Mouse (Mus musculus) thymus, adult 2 months (tissue): Measurements from ENCODE around the gene Slc16a11.

ENCODE experiments used
- CTCF ChIP-seq: fragments of 200-500 bp; IDR thresholded peaks from 2 replicates; pipeline ENCODE4 v1.5.1; 2012; ENCODE audit warnings: mild to moderate bottlenecking, control low read depth, low read length, moderate library complexity, borderline replicate concordance; ENCODE audit not compliant: control insufficient read depth, poor library complexity, insufficient read depth; ENCODE audit errors: extremely low read depth
- POLR2A ChIP-seq: fragments of 200-500 bp; IDR thresholded peaks from 2 replicates; pipeline ENCODE4 v1.6.1; 2012; ENCODE audit warnings: mild to moderate bottlenecking, low read length, control low read depth, moderate library complexity; ENCODE audit not compliant: control insufficient read depth, poor library complexity, insufficient read depth; ENCODE audit errors: extremely low read depth

GRCm38 (mm10) chr11:70219873-70220272 lies 7.3 kb downstream of the Slc16a11 start:
- no peak for TF ChIP-seq CTCF
- no peak for TF ChIP-seq POLR2A
